Mouse (Mus musculus) forebrain, embryonic 14.5 days (tissue): ENCODE measurements at regions not wholly inside any gene's neighbourhood (a gene's known extent, or its start where the extent isn't known, plus 50 kb on each side); places are given as distances from the start of the nearest gene placed in this dataset.
A peak's percentile ranks its signal among the peaks of the same experiment; 100 is the strongest.

ENCODE experiments used
- ATAC-seq: fragments of 200-750 bp; cut with Nextera tagmentation; 2 replicates; pipeline ENCODE4 v1.8.0; 2017; ENCODE audit warnings: mild to moderate bottlenecking, moderate library complexity
- DNase-seq: peaks from one replicate; pipeline ENCODE4 v3.0.0-alpha.2; 2015; ENCODE audit warnings: low spot score
- H3K27ac ChIP-seq: fragments of 300-500 bp; sonication (generic); 2 replicates; pipeline ENCODE4 v1.5.1; 2014; ENCODE audit warnings: low read depth, mild to moderate bottlenecking, control low read depth, low read length, moderate library complexity
- H3K27me3 ChIP-seq: fragments of 300-500 bp; sonication (generic); replicated peaks from 2 replicates; pipeline ENCODE4 v1.6.1; 2014; ENCODE audit warnings: low read length, control low read depth, mixed read lengths; ENCODE audit not compliant: control insufficient read depth, insufficient read depth
- H3K36me3 ChIP-seq: fragments of 300-500 bp; sonication (generic); 2 replicates; pipeline ENCODE4 v1.6.1; 2014; ENCODE audit warnings: low read length, control low read depth; ENCODE audit not compliant: control insufficient read depth, insufficient read depth
- H3K4me1 ChIP-seq: fragments of 300-500 bp; sonication (generic); 2 replicates; pipeline ENCODE4 v1.6.1; 2014; ENCODE audit warnings: antibody characterized with exemption, low read length, control low read depth; ENCODE audit not compliant: control insufficient read depth, insufficient read depth
- H3K4me2 ChIP-seq: fragments of 300-500 bp; sonication (generic); 2 replicates; pipeline ENCODE4 v1.6.1; 2014; ENCODE audit warnings: mild to moderate bottlenecking, control low read depth, low read length
- H3K4me3 ChIP-seq: fragments of 300-500 bp; sonication (generic); 2 replicates; pipeline ENCODE4 v1.5.1; 2014; ENCODE audit warnings: low read depth, low read length, control low read depth
- H3K9ac ChIP-seq: fragments of 300-500 bp; sonication (generic); 2 replicates; pipeline ENCODE4 v1.6.1; 2014; ENCODE audit warnings: mild to moderate bottlenecking, low read length, control low read depth, moderate library complexity
- H3K9me3 ChIP-seq: fragments of 300-500 bp; sonication (generic); replicated peaks from 2 replicates; pipeline ENCODE4 v1.6.1; 2016; ENCODE audit warnings: low read length, control low read depth, mixed read lengths; ENCODE audit not compliant: control insufficient read depth
- WGBS: fragments of 180-500 bp; shearing (Covaris S2); extraction: QIAGEN DNeasy Blood & Tissue Kit; methylation state at CpG from one replicate; pipeline ENCODE4 v1.1.7; 2014; 5-methylcytosine and 5-hydroxymethylcytosine counted together

- H3K27ac ChIP-seq: no peak overlapping the region
- no peaks in the 10 kb centered on the region for H3K27me3 ChIP-seq
- H3K36me3 ChIP-seq: no peaks in the 10 kb centered on the region
- no peak overlapping the region for H3K4me2 ChIP-seq
- DNase-seq (no peak), ATAC-seq (no peak)
- H3K4me1 ChIP-seq: no peaks in the 10 kb centered on the region
- H3K9me3 ChIP-seq: no peaks in the 10 kb centered on the region
- WGBS: 93% methylated on average over 3 of the region's 3 CpGs
- H3K4me3 ChIP-seq: no peak overlapping the region
- no peak overlapping the region for H3K9ac ChIP-seq
Measured at GRCm38 (mm10) chr13:46140006-46140405, 133.5 kb upstream of the Stmnd1 start.

- WGBS: 87% methylated on average over 5 of the region's 5 CpGs
- DNase-seq: no peak
- Histone ChIP-seq H3K4me2 (no peak overlapping the region), H3K4me3 (no peak overlapping the region), H3K36me3 (no peaks in the 10 kb centered on the region), H3K9me3 (no peaks in the 10 kb centered on the region), H3K9ac (no peak overlapping the region), H3K27me3 (no peaks in the 10 kb centered on the region), H3K27ac (no peak overlapping the region), H3K4me1 (no peaks in the 10 kb centered on the region)
- no peak for ATAC-seq
Measured at GRCm38 (mm10) chr13:46139251-46139650, 134.3 kb upstream of the Stmnd1 start.

GRCm38 (mm10) chr13:46135411-46135810, 138.1 kb upstream of the Stmnd1 start:
- DNase-seq (no peak), ATAC-seq (no peak)
- Histone ChIP-seq H3K27ac (no peak overlapping the region), H3K9me3 (no peaks in the 10 kb centered on the region), H3K4me3 (no peak overlapping the region), H3K4me2 (no peak overlapping the region), H3K9ac (no peak overlapping the region), H3K36me3 (no peaks in the 10 kb centered on the region), H3K4me1 (no peaks in the 10 kb centered on the region), H3K27me3 (no peaks in the 10 kb centered on the region)
- WGBS: 65% methylated on average over 8 of the region's 8 CpGs

GRCm38 (mm10) chr13:46129236-46129855, 144.2 kb upstream of the Stmnd1 start:
- WGBS: 91% methylated on average over 9 of the region's 9 CpGs
- no peaks in the 10 kb centered on the region for H3K27me3 ChIP-seq
- no peak for DNase-seq

DNA sequence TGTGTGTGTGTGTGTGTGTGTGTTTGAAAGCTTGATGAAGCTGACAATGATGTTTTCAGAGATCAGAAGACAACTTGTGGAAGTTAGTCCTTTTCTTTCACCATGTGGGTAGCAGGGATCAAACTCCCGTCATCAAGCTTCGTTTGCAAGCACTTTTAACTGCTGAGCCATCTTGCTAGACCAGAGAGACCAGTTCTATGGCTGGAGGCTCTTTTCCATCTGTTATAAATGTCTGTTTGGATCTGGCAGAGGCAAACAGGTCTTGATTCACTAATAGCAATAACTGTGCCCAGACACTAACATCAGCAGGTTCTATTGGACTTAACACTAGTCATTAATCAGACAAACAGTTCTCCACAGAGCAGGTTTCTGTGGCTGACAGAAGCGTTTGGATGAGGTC, 150.1 kb upstream of the Stmnd1 start:
- H3K27me3 ChIP-seq: no peaks in the 10 kb centered on the region
- no peaks in the 10 kb centered on the region for H3K36me3 ChIP-seq
- H3K27ac ChIP-seq: no peak overlapping the region
- H3K9me3 ChIP-seq: no peaks in the 10 kb centered on the region
- DNase-seq: no peak
- WGBS: 84% methylated on average over 3 of the region's 3 CpGs
- H3K4me3 ChIP-seq: no peak overlapping the region
- H3K4me1 ChIP-seq: no peaks in the 10 kb centered on the region
- no peak overlapping the region for H3K9ac ChIP-seq
- no peak overlapping the region for H3K4me2 ChIP-seq
- no peak for ATAC-seq

More at GRCm38 (mm10) chr13:46129236-46129855, 144.2 kb upstream of the Stmnd1 start:
- no peak for ATAC-seq
- no peak overlapping the region for H3K4me3 ChIP-seq
- H3K9ac ChIP-seq: no peak overlapping the region
- H3K9me3 ChIP-seq: no peaks in the 10 kb centered on the region
- H3K36me3 ChIP-seq: no peaks in the 10 kb centered on the region
- H3K4me1 ChIP-seq: no peaks in the 10 kb centered on the region
- H3K27ac ChIP-seq: no peak overlapping the region
- H3K4me2 ChIP-seq: no peak overlapping the region

DNA sequence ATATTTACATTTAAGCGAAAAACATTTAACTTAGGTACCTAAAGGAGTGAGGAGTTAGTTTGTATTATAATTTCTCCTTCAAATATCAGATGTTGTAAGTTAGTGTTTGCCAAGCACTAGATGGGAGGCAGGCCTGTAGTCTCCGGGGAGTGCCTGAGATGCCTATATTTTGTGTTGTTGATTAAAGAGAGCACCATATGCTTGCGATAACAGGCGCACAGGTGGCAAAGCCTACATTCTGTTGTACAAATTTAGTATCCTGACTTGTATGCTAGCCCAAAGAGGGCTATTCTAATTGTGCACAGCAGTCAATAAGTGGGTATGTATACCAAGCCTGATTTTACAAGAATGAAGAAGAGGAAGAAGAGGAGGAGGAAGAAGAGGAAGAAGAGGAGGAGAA, 151.8 kb upstream of the Atxn1 start:
- ATAC-seq (no peak), DNase-seq (peak; percentile 30)
- no peaks in the 10 kb centered on the region for H3K36me3 ChIP-seq
- WGBS: 84% methylated on average over 4 of the region's 4 CpGs
- no peak overlapping the region for H3K4me2 ChIP-seq
- H3K9me3 ChIP-seq: no peaks in the 10 kb centered on the region
- H3K4me3 ChIP-seq: no peak overlapping the region
- no peaks in the 10 kb centered on the region for H3K4me1 ChIP-seq
- no peaks in the 10 kb centered on the region for H3K27me3 ChIP-seq
- no peak overlapping the region for H3K27ac ChIP-seq
- no peak overlapping the region for H3K9ac ChIP-seq

- H3K4me2 ChIP-seq: no peak overlapping the region
- 64% methylated on average over 6 of the region's 6 CpGs for WGBS
- no peaks in the 10 kb centered on the region for H3K36me3 ChIP-seq
- H3K4me3 ChIP-seq: no peak overlapping the region
- H3K9me3 ChIP-seq: no peaks in the 10 kb centered on the region
- ATAC-seq: no peak
- H3K27me3 ChIP-seq: no peaks in the 10 kb centered on the region
- H3K9ac ChIP-seq: no peak overlapping the region
- DNase-seq: no peak
- H3K27ac ChIP-seq: no peak overlapping the region
- no peaks in the 10 kb centered on the region for H3K4me1 ChIP-seq
Measured at GRCm38 (mm10) chr13:46104971-46105370, 140.2 kb upstream of the Atxn1 start.

DNA sequence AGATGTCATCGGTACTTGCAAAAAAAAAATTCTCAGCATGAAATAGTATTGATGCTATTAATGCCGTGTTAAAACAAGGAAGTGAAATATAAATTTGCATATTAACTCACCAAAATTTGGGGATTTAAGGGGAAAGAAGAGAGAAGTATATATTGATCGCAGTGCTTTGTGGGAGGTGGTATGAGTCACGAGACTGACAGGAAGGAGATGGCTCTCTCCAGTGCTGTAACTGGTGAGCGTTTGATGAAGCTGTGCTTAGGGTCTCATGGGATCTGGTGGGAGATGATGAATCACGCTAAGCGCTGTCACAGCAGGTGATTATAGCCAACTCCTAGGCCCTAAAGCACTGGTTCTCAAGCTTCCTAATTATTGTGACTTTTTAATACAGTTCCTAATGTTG, 133.8 kb upstream of the Atxn1 start:
- H3K27me3 ChIP-seq: no peaks in the 10 kb centered on the region
- 86% methylated on average over 7 of the region's 7 CpGs for WGBS
- no peak for ATAC-seq
- no peak overlapping the region for H3K27ac ChIP-seq
- no peaks in the 10 kb centered on the region for H3K4me1 ChIP-seq
- no peaks in the 10 kb centered on the region for H3K9me3 ChIP-seq
- no peak for DNase-seq
- no peak overlapping the region for H3K9ac ChIP-seq
- H3K36me3 ChIP-seq: no peaks in the 10 kb centered on the region
- no peak overlapping the region for H3K4me2 ChIP-seq
- H3K4me3 ChIP-seq: no peak overlapping the region

GRCm38 (mm10) chr13:46098131-46098530, 133.3 kb upstream of the Atxn1 start:
- Histone ChIP-seq H3K27ac (no peak overlapping the region), H3K4me1 (no peaks in the 10 kb centered on the region), H3K4me2 (no peak overlapping the region), H3K9me3 (no peaks in the 10 kb centered on the region), H3K4me3 (no peak overlapping the region), H3K9ac (no peak overlapping the region), H3K36me3 (no peaks in the 10 kb centered on the region), H3K27me3 (no peaks in the 10 kb centered on the region)
- DNase-seq (no peak), ATAC-seq (no peak)
- 90% methylated on average over 7 of the region's 7 CpGs for whole genome bisulfite sequencing
